Mouse (Mus musculus): ENCODE measurements around the gene Bcl2l15.

Gene Bcl2l15

DNA sequence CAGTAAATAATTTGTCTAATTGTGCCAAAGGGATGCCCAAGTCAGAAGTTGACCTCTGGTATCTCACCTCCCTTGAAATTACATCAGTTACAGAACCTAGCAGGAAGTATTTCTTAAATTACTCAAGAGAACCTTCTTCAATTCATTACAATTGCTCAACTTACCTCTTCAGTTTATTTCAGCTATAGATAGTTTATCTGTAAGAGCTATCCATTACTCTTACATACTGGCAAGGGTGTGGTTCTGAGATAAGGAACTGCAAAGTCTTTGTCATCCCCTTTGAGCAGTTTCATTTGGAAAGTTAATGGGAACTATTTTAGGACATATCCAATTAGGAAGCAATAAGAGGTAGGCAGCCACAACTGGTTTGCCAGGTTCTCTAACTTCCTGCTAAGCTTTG lies at the start of gene Bcl2l15:
TSS of gene Bcl2l15 (plus strand) at position 176 of the 400 bp plus-strand sequence.
- in situ Hi-C loops (cut with MboI; ENCODE audit: unreplicated experiment in 2 of 2), result loop anchor here (10.0 to 25.0 kb wide), 3 partner anchors 52 to 855 kb away; no protein-coding TSS in a partner anchor

DNA sequence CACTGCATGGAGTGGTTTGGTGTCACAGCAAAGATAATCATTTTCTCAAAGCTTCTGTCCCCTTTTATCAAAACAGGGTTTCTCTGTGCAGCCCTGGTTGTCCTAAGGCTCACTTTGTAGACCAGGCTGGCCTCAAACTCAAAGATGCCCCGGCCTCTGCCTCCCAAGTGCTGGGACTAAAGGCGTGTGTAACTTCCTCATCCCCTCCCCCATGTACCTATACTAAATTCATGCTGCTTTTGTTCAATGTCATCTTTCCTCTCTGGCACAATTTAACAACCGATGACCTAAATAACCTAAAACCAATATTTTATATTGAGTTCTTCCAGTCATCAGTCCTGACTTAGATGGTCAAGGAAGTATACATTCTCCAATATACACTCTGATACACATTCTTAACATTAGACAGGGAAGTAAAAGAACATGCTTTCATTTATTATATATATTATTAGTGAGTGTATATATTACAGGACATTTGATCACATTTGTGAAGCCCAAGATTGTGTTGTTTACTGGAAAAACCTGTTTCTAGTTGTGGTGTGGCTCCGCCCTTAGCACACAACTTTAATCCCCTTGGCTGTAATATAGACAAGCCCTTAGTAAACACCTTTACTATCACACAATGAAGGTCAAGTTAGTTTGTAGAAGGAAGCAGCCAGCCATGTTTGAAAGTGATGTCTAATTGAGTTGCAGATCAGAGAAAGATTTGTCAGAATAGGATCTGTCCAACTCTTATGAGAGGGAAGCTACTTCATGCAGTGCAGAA lies 49.4 kb upstream of the Bcl2l15 start:
- in situ Hi-C loops (cut with MboI; ENCODE audit: unreplicated experiment in 2 of 2), result loop anchor here in 1 of 2 experiments (25.0 kb wide), 2 partner anchors 771 to 2004 kb away; partner anchors contain the start of gene Csde1

DNA sequence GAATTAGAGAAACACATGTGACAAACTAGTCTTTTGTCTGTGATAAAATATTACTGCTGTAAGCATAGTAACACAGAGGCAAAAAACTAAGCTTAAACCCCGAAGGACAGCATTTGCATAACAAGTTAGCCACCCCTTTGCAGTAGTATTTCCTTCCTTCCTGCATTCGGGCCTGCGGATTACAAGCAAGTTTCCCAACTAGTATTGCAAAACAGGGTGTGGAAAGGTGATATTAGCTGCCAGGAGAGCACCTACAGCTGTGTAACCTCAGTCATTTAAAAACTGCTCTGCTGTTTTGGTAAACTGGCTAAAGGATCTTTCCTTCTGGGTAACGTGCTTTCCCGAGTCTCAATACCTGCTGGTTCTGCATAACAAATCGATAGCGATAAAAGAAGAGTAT lies 45.2 kb upstream of the Bcl2l15 start:
- in situ Hi-C loops (cut with MboI; ENCODE audit: unreplicated experiment in 2 of 2), result loop anchor here (5.0 to 25.0 kb wide), 3 partner anchors 45 to 2000 kb away; partner anchors contain the start of gene Csde1 (in 1 of the 2)

DNA sequence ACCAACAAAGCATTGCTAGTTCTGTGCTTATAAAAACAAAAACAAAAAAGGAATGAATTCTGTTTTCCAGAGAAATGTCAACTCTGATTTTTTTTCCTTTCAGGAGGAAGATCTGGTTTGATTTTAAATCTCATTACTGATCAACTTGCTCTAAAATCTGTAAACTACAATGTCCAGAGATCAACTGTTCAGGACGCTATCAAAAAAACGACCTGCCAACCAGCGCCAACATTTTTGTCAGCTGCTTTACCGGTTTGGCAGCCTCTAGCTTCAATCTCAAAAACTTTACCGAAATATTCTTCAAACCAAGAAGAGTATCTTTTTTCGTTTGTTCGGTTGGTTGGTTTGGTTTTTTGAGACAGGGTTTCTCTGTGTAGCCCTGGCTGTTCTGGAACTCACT lies 43.3 kb upstream of the Bcl2l15 start:
- in situ Hi-C loops (cut with MboI; ENCODE audit: unreplicated experiment in 2 of 2), result loop anchor here (5.0 to 25.0 kb wide), 3 partner anchors 47 to 1998 kb away; partner anchors contain the start of gene Csde1 (in 1 of the 2)

DNA sequence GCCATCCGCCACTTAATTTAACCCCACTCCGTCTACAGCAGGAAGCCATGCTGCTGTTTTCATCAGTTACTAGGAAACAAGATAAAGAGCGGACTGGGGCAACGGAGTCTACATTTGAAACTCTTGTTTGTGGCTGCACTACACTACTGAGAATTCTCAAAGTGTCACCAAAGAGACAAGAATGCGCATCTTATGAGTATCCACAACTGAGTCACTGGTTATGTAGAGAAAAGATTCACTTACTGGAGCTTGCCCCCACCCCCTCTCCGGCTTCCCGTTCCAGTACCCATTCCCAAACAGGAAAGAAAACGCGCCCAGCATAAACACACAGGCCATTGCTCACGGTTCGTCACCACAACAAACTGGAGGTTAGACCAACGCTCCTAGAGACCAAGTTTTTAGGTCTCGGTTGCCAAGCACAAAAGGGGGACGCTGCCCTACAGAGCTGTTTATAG lies 42.5 kb upstream of the Bcl2l15 start:
- in situ Hi-C loops (cut with MboI; ENCODE audit: unreplicated experiment in 2 of 2), result loop anchor here (5.0 to 25.0 kb wide), 3 partner anchors 48 to 1997 kb away; partner anchors contain the start of gene Csde1 (in 1 of the 2)

DNA sequence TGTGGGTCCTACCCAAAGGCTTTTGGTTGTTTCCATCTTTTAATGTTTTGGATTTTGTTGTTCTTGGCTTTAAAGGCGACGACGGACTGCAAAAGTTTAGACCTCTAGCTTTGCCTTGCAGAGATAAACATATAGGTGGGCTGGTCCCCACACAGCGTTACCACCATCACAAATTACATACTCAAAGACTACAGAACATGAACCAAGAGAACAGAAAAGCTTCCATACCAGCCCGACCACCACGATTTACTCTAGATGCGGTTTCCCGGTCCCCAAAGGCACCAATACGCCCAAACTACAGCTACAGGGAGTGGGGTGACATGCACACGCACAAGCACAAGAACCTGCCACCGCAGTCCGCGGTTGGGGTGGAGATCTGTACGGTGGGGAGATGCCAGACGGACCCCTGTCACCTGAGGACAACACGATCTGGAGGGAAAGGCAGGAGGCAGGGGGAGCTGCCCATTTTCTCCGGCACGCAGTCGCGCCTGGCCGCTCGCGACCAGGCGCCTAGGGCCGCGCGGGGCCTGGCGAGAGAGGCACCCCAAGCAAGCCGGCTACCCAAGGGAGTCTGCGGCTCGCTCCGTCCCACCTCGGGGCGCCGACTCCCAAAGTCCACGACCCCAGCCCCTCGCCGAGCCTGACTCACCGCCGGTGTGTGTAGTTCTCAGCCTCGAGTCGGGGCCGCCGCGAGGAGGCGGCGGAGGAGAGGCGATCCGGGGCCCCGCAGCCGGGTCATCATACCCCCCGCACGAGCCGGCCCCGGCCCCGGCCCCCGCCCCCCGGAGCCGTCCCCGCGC lies 41.9 kb upstream of the Bcl2l15 start:
- in situ Hi-C loops (cut with MboI; ENCODE audit: unreplicated experiment in 2 of 2), result loop anchor here in 1 of 2 experiments (25.0 kb wide), 2 partner anchors 778 to 1997 kb away; partner anchors contain the start of gene Csde1

DNA sequence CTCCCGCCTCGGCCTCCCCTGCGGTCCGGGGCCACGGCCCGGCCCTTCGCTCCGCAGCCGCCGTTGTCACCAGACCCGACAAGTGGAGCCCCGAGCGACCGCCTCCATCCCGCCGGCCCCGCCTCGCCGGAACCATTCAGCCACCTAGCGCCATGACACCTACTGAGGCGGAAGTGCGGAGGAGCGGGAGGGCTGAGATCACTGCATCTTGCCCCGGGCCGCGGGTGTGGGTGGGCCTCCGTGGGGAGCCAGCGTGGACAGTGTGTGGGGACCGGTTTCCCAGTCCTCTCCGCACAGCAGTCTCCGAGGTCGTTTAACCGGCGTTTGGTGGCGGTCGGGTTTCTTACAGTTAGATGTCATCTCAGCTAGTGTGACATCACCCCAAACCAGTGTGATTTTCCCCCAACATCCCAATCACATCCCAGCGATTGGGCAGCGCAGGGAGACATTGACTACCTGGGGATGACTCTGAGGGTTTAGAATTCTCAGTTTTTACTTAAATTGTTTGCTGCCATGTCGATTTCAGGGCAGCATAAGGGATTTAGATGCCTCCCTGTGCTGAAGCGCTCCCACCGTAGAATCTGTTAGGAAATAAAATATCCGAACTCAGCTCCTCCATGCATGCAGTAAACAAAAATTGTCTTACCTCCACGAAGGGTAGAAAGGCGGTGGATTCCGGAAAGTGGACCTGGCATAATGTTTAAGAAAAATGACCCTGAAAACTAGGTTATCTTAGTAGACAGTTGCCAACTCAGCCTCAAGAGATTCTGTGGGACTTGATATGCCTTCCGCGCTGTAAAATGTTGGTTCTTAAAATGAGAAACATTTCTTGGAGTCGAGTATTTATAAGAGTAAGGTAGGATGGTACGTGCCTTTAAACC lies 40.9 kb upstream of the Bcl2l15 start, which contains the start of gene Hipk1:
TSS of gene Hipk1 (minus strand) at position 334 of the 881 bp plus-strand sequence.
- in situ Hi-C loops (cut with MboI; ENCODE audit: unreplicated experiment in 2 of 2), result loop anchor here in 1 of 2 experiments (25.0 kb wide), 2 partner anchors 779 to 1996 kb away; partner anchors contain the start of gene Csde1

DNA sequence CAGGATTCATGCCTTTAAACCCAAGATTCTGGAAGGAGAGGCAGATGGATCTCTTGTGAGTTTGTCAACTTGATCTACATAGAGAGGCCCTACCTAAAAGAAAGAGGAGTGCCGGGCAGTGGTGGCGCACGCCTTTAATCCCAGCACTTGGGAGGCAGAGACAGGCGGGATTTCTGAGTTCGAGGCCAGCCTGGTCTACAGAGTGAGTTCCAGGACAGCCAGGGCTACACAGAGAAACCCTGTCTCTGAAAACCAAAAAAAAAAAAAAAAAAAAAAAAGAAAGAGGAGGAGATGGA lies 40.3 kb upstream of the Bcl2l15 start:
- in situ Hi-C loops (cut with MboI; ENCODE audit: unreplicated experiment in 2 of 2), result loop anchor here in 1 of 2 experiments (25.0 kb wide), 2 partner anchors 780 to 1995 kb away; partner anchors contain the start of gene Csde1

DNA sequence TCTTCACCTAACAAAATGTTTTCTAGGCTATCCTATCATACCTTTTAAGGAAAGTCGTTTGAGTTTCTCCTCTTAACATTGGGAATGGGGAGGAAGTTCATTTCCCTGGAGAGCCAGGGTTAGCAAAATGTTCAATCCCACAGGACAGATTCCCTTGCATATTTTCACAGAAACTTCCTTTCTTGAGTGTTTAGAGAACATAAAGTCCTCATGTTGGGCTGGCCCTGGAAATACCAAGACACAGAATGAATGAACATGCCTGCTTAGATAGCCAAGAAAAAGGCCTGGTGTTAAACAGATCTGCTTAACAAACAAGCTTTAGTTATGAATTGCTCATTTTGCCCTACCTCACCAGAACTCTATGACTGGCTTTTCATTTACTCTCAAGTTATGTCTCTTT lies 39.8 kb upstream of the Bcl2l15 start:
- in situ Hi-C loops (cut with MboI; ENCODE audit: unreplicated experiment in 2 of 2), result loop anchor here in 1 of 2 experiments (25.0 kb wide), 2 partner anchors 780 to 1995 kb away; partner anchors contain the start of gene Csde1

DNA sequence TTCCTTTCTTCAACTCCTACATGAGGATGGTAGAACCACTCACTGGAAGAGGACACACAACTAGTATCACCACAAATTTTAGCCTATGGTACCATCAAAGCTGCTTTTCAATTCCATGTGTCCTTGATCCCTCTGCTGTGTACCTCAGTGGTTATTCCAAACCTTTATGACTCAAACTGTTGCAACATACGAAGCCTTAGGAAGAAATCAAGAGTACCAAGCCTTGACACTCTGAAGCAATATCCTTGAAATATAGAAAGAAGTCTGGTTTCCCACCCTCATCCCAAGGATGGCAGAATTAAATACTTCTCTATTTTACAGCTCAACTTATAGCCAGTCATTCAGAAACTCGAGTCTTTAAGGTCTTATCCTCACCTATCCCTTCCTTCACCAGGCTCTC lies 36.0 kb upstream of the Bcl2l15 start:
- in situ Hi-C loops (cut with MboI; ENCODE audit: unreplicated experiment in 2 of 2), result loop anchor here in 1 of 2 experiments (25.0 kb wide), 2 partner anchors 784 to 1991 kb away; partner anchors contain the start of gene Csde1

DNA sequence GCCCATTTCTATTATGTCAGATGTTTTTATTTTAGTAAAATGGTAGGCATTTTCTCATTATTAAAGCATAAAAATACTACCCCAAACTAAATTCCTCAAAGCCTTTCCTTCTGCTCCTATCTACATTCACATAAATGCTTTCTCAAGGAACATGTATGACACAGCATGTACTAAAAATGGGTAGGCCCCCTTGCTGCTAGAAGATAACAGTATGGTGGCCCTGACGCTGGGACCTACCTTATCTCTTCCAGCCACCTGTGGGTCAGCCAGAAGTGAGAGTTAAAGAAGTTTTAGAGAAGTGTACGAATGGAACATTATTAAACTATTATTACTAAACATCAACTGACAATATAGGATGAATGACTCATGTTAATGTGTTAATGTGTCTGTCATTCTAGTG lies 32.9 kb upstream of the Bcl2l15 start:
- in situ Hi-C loops (cut with MboI; ENCODE audit: unreplicated experiment in 2 of 2), result loop anchor here in 1 of 2 experiments (25.0 kb wide), 2 partner anchors 787 to 1988 kb away; partner anchors contain the start of gene Csde1

DNA sequence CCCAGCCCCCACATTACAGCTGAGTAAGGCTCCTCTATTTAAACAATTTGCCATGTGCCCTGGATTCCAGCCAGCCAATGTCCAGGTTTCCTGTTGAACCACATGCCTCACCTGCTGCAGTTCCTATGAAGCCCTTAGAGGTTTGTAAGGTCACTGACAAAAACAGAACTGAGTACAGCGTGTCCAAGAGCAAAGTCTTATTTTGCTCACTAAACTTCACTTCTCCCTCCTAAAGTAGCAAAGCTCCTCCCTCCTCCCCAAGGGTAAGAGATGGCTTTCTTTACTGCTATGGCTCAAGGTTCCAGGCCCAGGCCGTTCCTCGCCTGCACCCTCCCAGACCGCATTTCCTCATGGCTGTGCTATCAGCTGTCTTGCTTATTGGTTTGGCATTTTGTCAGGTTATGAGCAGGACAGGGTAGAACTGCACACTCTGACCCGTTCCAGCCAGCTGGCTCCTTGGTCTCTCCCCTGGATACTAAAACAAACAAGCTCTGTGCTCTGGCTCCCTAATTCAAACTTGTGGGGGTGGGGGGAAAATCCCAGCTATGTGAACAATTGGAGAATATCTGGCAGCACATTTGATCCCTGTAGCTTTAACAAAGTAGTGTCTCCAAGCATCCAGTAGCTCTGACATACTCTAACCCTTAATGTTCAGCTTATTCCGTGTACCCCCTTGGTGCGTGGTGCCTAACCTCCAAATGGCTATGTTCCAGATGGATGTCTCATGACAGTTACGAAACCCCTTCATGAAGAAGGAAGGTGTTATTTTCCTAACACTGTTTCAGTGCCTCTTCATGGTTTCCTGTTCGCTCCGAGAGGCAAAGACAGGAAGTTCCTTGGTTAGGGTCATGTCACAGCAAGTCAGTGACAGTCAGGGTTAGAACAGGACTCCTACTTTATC lies 30.5 kb upstream of the Bcl2l15 start:
- in situ Hi-C loops (cut with MboI; ENCODE audit: unreplicated experiment in 2 of 2), result no loop called here

DNA sequence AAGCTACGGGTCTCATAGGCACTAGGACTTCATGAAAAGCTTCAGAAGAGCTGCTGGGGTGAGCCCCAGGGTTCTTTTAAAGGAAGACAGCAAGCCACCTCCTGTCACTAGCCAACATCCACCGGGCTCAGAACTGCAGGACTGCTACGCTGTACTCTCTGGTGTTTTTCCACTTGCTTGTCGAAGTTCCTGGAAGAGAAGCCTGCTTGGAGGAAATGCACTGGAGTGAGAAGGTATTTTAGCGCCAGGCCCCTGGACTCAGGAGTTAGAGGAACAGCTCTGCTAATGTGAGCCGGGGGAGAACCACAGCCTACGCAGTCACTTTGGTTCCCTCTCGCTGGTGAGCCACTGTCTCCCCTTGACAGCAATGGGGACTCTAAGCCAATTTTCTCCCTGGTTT lies 29.5 kb upstream of the Bcl2l15 start:
- in situ Hi-C loops (cut with MboI; ENCODE audit: unreplicated experiment in 2 of 2), result no loop called here

DNA sequence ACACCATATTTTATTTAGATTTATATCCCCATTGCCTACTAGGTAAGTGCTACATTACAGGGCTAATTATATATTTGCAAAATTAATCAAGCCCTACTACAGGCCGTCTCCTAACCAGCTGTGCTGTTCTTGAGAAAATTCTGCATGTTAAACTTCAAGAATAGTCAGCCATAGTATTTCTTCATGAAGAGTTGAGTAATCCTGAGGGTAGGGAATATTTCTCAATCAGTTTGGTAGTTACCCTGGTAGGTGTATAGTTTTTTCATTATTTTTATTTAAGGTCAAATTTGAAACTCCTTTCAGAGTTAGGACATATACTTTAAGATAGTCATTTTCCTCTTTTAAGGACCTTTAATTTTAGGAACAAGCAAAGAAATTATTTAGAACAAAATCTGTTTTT lies 26.7 kb upstream of the Bcl2l15 start:
- in situ Hi-C loops (cut with MboI; ENCODE audit: unreplicated experiment in 2 of 2), result no loop called here

DNA sequence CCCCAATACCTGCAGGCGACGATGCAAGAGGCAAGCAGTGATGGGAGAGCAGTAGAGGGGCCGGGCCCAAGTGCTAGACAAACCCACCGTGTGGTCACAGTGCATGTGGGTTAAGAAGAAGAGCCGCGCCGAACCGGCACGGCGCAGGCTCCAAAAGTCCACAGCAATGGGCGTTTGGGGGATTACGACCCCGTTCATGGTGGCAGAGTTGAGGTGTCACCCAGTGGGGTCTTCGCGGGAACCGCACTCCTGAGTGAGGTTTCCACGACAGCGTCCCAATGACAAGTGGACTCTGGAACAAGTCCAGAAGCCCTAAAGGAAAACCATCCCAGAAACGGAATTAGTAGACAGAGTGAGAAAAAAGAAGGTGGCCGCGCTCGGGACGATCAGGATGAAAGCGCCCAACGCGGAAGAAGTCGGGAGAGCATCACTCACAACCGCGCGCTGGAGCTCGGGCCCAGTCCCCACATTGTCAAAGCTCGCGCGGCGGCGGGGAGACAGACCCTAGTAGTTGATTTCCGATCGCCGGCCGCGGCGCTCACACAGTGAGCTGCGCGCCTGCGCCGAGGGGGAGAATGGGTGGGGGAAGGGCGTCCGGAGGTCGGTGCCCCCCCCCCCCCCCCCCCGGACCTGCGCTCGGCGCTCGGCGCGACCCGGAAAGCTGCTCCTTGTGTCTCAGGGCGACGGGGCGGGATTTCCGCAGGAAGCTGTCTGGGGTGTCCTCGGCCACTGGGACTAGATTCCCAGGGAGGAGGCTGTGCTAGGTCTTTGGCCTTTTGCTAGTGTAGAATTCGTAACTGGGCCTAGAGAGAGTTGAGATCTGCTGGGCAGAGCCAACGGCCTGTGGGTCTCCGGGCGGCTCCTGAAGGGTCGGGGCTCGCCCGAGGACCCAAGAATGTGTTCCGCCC lies 23.3 kb upstream of the Bcl2l15 start, which contains the start of the genes Dclre1b, Ap4b1 and Gm43064:
TSS of gene Dclre1b (minus strand) at position 554 of the 908 bp plus-strand sequence.
TSS of gene Ap4b1 (plus strand) at position 630 of the 908 bp plus-strand sequence.
TSS of gene Gm43064 (plus strand) at position 683 of the 908 bp plus-strand sequence.
- in situ Hi-C loops (cut with MboI; ENCODE audit: unreplicated experiment in 2 of 2), result no loop called here

DNA sequence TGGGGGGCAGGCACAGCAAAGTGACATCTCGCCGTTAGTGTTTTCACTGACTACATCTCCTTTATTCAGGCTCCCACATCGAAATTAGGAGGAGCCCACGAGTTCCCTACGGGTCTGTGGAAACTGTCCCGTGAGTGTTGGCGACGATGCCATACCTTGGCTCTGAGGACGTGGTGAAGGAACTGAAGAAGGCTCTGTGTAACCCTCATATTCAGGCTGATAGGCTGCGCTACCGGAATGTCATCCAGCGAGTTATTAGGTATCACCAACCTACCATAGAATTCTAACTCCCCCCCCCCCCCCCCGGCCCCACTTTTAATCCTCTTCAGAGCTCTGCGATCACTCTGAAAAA lies 22.6 kb upstream of the Bcl2l15 start:
- in situ Hi-C loops (cut with MboI; ENCODE audit: unreplicated experiment in 2 of 2), result no loop called here

DNA sequence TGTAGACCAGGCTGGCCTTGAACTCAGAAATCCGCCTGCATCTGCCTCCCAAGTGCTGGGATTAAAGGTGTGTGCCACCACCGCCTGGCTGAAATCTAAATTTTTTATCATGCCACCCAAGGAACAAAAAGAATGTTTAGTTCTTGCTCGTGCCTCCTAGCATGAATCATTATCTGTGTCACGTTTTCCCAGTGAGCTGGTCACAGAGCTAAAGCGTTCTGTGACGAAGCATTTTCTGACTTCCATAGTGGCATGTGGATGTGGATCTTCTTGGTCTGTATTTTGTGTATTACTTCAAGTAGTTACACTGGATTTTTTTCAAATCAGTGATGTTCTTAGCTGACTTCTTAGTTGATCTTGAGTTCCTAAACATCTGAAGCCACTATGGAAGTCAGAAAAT lies 21.4 kb upstream of the Bcl2l15 start:
- in situ Hi-C loops (cut with MboI; ENCODE audit: unreplicated experiment in 2 of 2), result no loop called here
